19 mouse cellular contexts compared by ENCODE assay signal in the genomic region with DNA sequence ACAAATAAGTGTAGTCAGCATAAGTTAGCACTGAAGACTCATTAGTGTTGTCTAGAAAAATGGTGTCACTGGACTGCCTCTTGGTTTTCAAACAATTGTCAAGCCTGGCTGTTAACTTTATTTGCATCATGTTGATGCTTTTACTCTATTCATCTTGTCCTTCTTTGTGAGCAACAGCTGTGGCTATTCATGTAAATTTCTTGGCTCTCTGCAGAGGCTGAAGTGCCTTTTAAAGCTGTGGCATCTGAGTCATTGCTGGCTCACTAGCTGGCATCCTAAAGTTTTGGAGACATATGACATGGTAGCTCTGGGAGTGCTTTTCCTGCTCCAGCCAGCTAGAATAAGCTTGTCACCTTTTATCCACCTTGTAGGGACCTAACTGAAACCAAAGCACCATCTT.
DNase-seq lines count a peak whose midpoint lies in the region; ATAC-seq and TF ChIP-seq lines count a peak whose summit lies in the region.
"Had no signal": no experiment of that assay in that cellular context is flagged by ENCODE, and none has a peak within 500 bp of the region (broad histone marks: within the 10 kb centered on the region; RNA-seq: fewer than 3 reads in every experiment).

No protein-coding gene starts in this region.

- no peak for TF ChIP-seq POLR2A in brain, embryonic 14.5 days (IDR thresholded peaks at IDR 0.05; ENCODE audit: borderline replicate concordance, extremely low read depth, insufficient read depth, insufficient read length, poor library complexity, severe bottlenecking)

- no peak for DNase-seq in frontal cortex, postnatal 25 days (ENCODE audit: low spot score in 2 of 2)
- peak; percentile 56 for DNase-seq in Muller cell, postnatal 12 days (ENCODE audit: inconsistent ontology term)
- peak; percentile 8 for DNase-seq in brain, embryonic 14.5 days (ENCODE audit: low read depth)
- no peak for DNase-seq in spleen, adult 12 weeks (ENCODE audit: low spot score)
- DNase-seq: adrenal gland, adult 2 months; adrenal gland, postnatal 10 days; adrenal gland, postnatal 25 days; B cell, adult 2 months; cerebellum, adult 11 months; cerebellum, adult 18-20 months; cerebellum, adult 8-10 months; cerebellum, adult 9-11 months; cerebellum, postnatal 14 days; cerebellum, postnatal 36 days; embryo, embryonic 11 days had no signal

- no peak for TF ChIP-seq CTCF in brain, embryonic 14.5 days (IDR thresholded peaks at IDR 0.05; ENCODE audit: borderline replicate concordance, extremely low read depth, insufficient read depth, insufficient read length)

- ATAC-seq in frontal cortex, adult (ENCODE audit: low TSS enrichment) = peak; percentile 64; the same call in 1 of the 2 replicates
- ATAC-seq: CD4-positive, CD25-positive, alpha-beta regulatory T cell, adult 4 months; forebrain, embryonic 14.5 days; forebrain, embryonic 16.5 days had no signal

Comparison
In these comparisons a context has a peak if more than half of its experiments do, and no peak if none do; other contexts are left out.
1. DNase-seq: peak in Muller cell, postnatal 12 days (single experiment) and brain, embryonic 14.5 days (single experiment); none in frontal cortex, postnatal 25 days (0 of 2) and spleen, adult 12 weeks (single experiment).